Mouse (Mus musculus) layer of hippocampus, adult 9-11 months (tissue): ENCODE measurements around the gene Thbs1.

Source experiments
- DNase-seq: peaks from one replicate; pipeline ENCODE4 v3.0.0; 2022

Gene Thbs1

GRCm38 (mm10) chr2:118111488-118112131 is at the start of gene Thbs1:
Thbs1 (plus strand) TSS chr2:118111876.
- DNase-seq, result peak; percentile 65

GRCm38 (mm10) chr2:118064121-118064764 is 47.4 kb upstream of the Thbs1 start:
- no peak for DNase-seq

- DNase-seq, result no peak
Observed at GRCm38 (mm10) chr2:118066065-118066770, 45.5 kb upstream of the Thbs1 start.

- no peak for DNase-seq
Observed at GRCm38 (mm10) chr2:118069975-118070374, 41.7 kb upstream of the Thbs1 start.

GRCm38 (mm10) chr2:118072811-118073372 is 38.8 kb upstream of the Thbs1 start:
- no peak for DNase-seq

- no peak for DNase-seq
Observed at GRCm38 (mm10) chr2:118074030-118074429, 37.6 kb upstream of the Thbs1 start.

- no peak for DNase-seq
Observed at GRCm38 (mm10) chr2:118075165-118075564, 36.5 kb upstream of the Thbs1 start.

GRCm38 (mm10) chr2:118079131-118079530 is 32.5 kb upstream of the Thbs1 start:
- DNase-seq, result no peak

GRCm38 (mm10) chr2:118081581-118081980 is 30.1 kb upstream of the Thbs1 start:
- DNase-seq, result no peak

GRCm38 (mm10) chr2:118083652-118084051 is 28.0 kb upstream of the Thbs1 start:
- DNase-seq, result no peak

GRCm38 (mm10) chr2:118084693-118085092 is 27.0 kb upstream of the Thbs1 start:
- no peak for DNase-seq

GRCm38 (mm10) chr2:118085647-118086046 is 26.0 kb upstream of the Thbs1 start:
- DNase-seq, result no peak

- no peak for DNase-seq
Observed at GRCm38 (mm10) chr2:118087044-118087726, 24.5 kb upstream of the Thbs1 start.

- no peak for DNase-seq
Observed at GRCm38 (mm10) chr2:118091226-118091625, 20.4 kb upstream of the Thbs1 start.

- DNase-seq, result no peak
Observed at GRCm38 (mm10) chr2:118099104-118099503, 12.6 kb upstream of the Thbs1 start.

GRCm38 (mm10) chr2:118102169-118102568 is 9.5 kb upstream of the Thbs1 start:
- no peak for DNase-seq

GRCm38 (mm10) chr2:118110225-118110915 is 1.3 kb upstream of the Thbs1 start:
- no peak for DNase-seq

- peak; percentile 78 for DNase-seq
Observed at GRCm38 (mm10) chr2:118111116-118111487, 574 bp upstream of the Thbs1 start.

- no peak for DNase-seq
Observed at GRCm38 (mm10) chr2:118112438-118112837, 762 bp downstream of the Thbs1 start.

GRCm38 (mm10) chr2:118112846-118113479 is 1.3 kb downstream of the Thbs1 start:
- DNase-seq, result no peak

- DNase-seq, result no peak
Observed at GRCm38 (mm10) chr2:118113808-118114524, 2.3 kb downstream of the Thbs1 start.
